Mouse (Mus musculus) thymus, adult 2 months (tissue): ENCODE measurements around the gene Ids.

Source experiments
- CTCF ChIP-seq: fragments of 200-500 bp; IDR thresholded peaks from 2 replicates; pipeline ENCODE4 v1.5.1; 2012; ENCODE audit warnings: mild to moderate bottlenecking, control low read depth, low read length, moderate library complexity, borderline replicate concordance; ENCODE audit not compliant: control insufficient read depth, poor library complexity, insufficient read depth; ENCODE audit errors: extremely low read depth
- POLR2A ChIP-seq: fragments of 200-500 bp; IDR thresholded peaks from 2 replicates; pipeline ENCODE4 v1.6.1; 2012; ENCODE audit warnings: mild to moderate bottlenecking, low read length, control low read depth, moderate library complexity; ENCODE audit not compliant: control insufficient read depth, poor library complexity, insufficient read depth; ENCODE audit errors: extremely low read depth

DNA sequence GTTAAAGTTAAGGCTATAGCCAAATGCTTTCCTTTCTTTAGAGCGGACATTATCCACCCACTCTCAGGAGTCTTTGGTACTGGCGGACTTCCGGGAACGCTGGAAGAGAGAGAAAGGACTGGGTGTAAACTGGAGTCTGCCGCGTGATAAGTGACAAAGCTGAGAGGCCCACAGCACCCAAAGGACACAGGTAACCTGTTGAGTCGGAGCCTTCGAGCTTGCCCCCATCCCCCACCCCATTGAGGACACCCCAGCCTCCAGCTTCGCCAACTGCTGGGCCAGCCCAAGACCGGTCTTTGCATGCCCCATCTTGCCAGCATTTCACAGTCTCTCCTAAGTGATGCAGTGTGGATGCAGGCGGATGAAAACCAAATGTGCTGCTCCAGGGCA is 21.1 kb upstream of the Ids start:
- no peak for TF ChIP-seq CTCF
- no peak for TF ChIP-seq POLR2A
